Mouse (Mus musculus) heart, embryonic 12.5 days (tissue): ENCODE measurements around the gene Umod. TPM values are rescaled to one million over a fixed set of nuclear protein-coding genes. Genes with fewer than 3 reads are reported as not detected.

Experiments
- ATAC-seq: fragments of 200-750 bp; cut with Nextera tagmentation; 2 replicates; pipeline ENCODE4 v1.8.0; 2017; ENCODE audit warnings: moderate TSS enrichment, moderate library complexity; ENCODE audit not compliant: insufficient number of reproducible peaks, low FRiP score
- H3K27ac ChIP-seq: fragments of 300-500 bp; sonication (generic); 2 replicates; pipeline ENCODE4 v1.5.1; 2016; ENCODE audit warnings: mild to moderate bottlenecking, moderate library complexity; ENCODE audit not compliant: poor library complexity, severe bottlenecking
- H3K27me3 ChIP-seq: fragments of 300-500 bp; sonication (generic); replicated peaks from 2 replicates; pipeline ENCODE4 v1.6.1; 2016; ENCODE audit warnings: mild to moderate bottlenecking, moderate library complexity
- H3K36me3 ChIP-seq: fragments of 300-500 bp; sonication (generic); 2 replicates; pipeline ENCODE4 v1.6.1; 2016; ENCODE audit warnings: mild to moderate bottlenecking, moderate library complexity
- H3K4me1 ChIP-seq: fragments of 300-500 bp; sonication (generic); replicated peaks from 2 replicates; pipeline ENCODE4 v1.6.1; 2016; ENCODE audit warnings: mild to moderate bottlenecking
- H3K4me2 ChIP-seq: fragments of 300-500 bp; sonication (generic); 2 replicates; pipeline ENCODE4 v1.6.1; 2016; ENCODE audit warnings: mild to moderate bottlenecking, moderate library complexity
- H3K4me3 ChIP-seq: fragments of 300-500 bp; sonication (generic); 2 replicates; pipeline ENCODE4 v1.5.1; 2016; ENCODE audit warnings: mild to moderate bottlenecking
- H3K9ac ChIP-seq: fragments of 300-500 bp; sonication (generic); 2 replicates; pipeline ENCODE4 v1.6.1; 2016; ENCODE audit warnings: mild to moderate bottlenecking, moderate library complexity
- H3K9me3 ChIP-seq: fragments of 300-500 bp; sonication (generic); replicated peaks from 2 replicates; pipeline ENCODE4 v1.6.1; 2016; ENCODE audit warnings: mild to moderate bottlenecking, moderate library complexity
- WGBS: fragments of 180-500 bp; shearing (Covaris S2); methylation state at CpG from one replicate; pipeline ENCODE4 v1.1.7; 2016; 5-methylcytosine and 5-hydroxymethylcytosine counted together
- polyA plus RNA-seq: library from polyadenylated mRNA; unstranded; fragments of >200 nt; fragmentation: Nextera tagmentation; extraction: Ambion mirVana; gene quantifications from 2 replicates; pipeline ENCODE4 v1.2.1, GENCODE M21; 2016

Gene Umod
- polyA plus RNA-seq, result not detected in 2 replicates

- ATAC-seq, result no peak
- no peaks in the 10 kb centered on the region for H3K4me1 ChIP-seq
- H3K27me3 ChIP-seq, result no peaks in the 10 kb centered on the region
- H3K27ac ChIP-seq, result no peak within 1 kb of the TSS
- H3K36me3 ChIP-seq, result no peaks in the 10 kb centered on the region
- no peaks in the 10 kb centered on the region for H3K9me3 ChIP-seq
- H3K4me3 ChIP-seq, result no peak within 1 kb of the TSS
- H3K9ac ChIP-seq, result no peak within 1 kb of the TSS
- no peak within 1 kb of the TSS for H3K4me2 ChIP-seq
These were observed at the start of gene Umod for GRCm38 (mm10) chr7:119479256-119479655. Umod (minus strand) TSS chr7:119479282.

DNA sequence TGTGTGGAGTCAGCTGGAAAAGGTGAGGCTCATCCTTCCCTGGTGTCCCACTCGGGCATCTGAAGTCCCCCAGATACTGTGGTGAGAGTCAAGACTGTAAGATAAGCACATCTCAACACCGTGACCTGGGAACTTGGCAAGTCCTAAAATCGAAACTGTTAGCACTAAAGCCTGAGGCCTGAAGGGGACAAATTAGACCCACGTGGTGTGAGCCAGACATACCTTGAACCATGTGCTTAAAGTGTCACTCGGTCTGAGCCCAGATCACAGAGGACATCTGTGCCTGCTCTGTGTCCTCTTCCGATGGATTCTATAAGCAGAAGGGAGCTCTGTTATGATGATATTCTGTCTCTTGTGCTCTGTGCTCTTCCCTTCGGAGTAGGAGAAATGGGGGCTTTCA, 49.5 kb upstream of the Umod start:
- ATAC-seq, result no peak
- Histone ChIP-seq H3K27ac (no peak overlapping the region), H3K4me3 (no peak overlapping the region), H3K36me3 (no peaks in the 10 kb centered on the region), H3K27me3 (peaks cover 3% of the 10 kb centered on the region; the same call in 1 of the 2 replicates), H3K4me1 (no peaks in the 10 kb centered on the region), H3K4me2 (no peak overlapping the region), H3K9ac (no peak overlapping the region), H3K9me3 (no peaks in the 10 kb centered on the region)
- 63% methylated on average over 7 of the region's 7 CpGs for WGBS

- ATAC-seq, result no peak
These were observed 48.5 kb upstream of the Umod start for GRCm38 (mm10) chr7:119527548-119527947.

GRCm38 (mm10) chr7:119527135-119527534, 48.1 kb upstream of the Umod start:
- H3K36me3 ChIP-seq, result no peaks in the 10 kb centered on the region
- peaks cover 3% of the 10 kb centered on the region; the same call in 1 of the 2 replicates for H3K27me3 ChIP-seq
- no peak for ATAC-seq
- H3K4me1 ChIP-seq, result no peaks in the 10 kb centered on the region
- H3K4me2 ChIP-seq, result no peak overlapping the region
- H3K9ac ChIP-seq, result no peak overlapping the region
- WGBS, result 84% methylated on average over 1 of the region's 1 CpGs
- H3K9me3 ChIP-seq, result no peaks in the 10 kb centered on the region
- H3K27ac ChIP-seq, result no peak overlapping the region
- no peak overlapping the region for H3K4me3 ChIP-seq

More at GRCm38 (mm10) chr7:119527548-119527947, 48.5 kb upstream of the Umod start:
- Histone ChIP-seq H3K36me3 (no peaks in the 10 kb centered on the region), H3K4me3 (no peak overlapping the region), H3K9ac (no peak overlapping the region), H3K9me3 (no peaks in the 10 kb centered on the region), H3K4me1 (no peaks in the 10 kb centered on the region), H3K27me3 (peaks cover 3% of the 10 kb centered on the region; the same call in 1 of the 2 replicates), H3K27ac (no peak overlapping the region), H3K4me2 (no peak overlapping the region)
- WGBS, result 59% methylated on average over 2 of the region's 2 CpGs

- Histone ChIP-seq H3K27me3 (peaks cover 3% of the 10 kb centered on the region; the same call in 1 of the 2 replicates), H3K4me3 (no peak overlapping the region), H3K9ac (no peak overlapping the region), H3K4me2 (no peak overlapping the region), H3K4me1 (no peaks in the 10 kb centered on the region), H3K27ac (no peak overlapping the region), H3K36me3 (no peaks in the 10 kb centered on the region), H3K9me3 (no peaks in the 10 kb centered on the region)
- no peak for ATAC-seq
- 78% methylated on average over 13 of the region's 13 CpGs for WGBS
These were observed 47.4 kb upstream of the Umod start for GRCm38 (mm10) chr7:119526486-119526885.

- no peak overlapping the region for H3K9ac ChIP-seq
- no peak overlapping the region for H3K27ac ChIP-seq
- WGBS, result 28% methylated on average over 2 of the region's 2 CpGs
- no peak for ATAC-seq
- H3K4me2 ChIP-seq, result no peak overlapping the region
- no peaks in the 10 kb centered on the region for H3K4me1 ChIP-seq
- no peaks in the 10 kb centered on the region for H3K9me3 ChIP-seq
- no peaks in the 10 kb centered on the region for H3K36me3 ChIP-seq
- peaks cover 3% of the 10 kb centered on the region; the same call in 1 of the 2 replicates for H3K27me3 ChIP-seq
- no peak overlapping the region for H3K4me3 ChIP-seq
These were observed 46.8 kb upstream of the Umod start for GRCm38 (mm10) chr7:119525881-119526281.

GRCm38 (mm10) chr7:119523389-119523788, 44.3 kb upstream of the Umod start, which contains the start of gene Pdilt:
Pdilt (minus strand) TSS chr7:119523489.
- ATAC-seq, result no peak
- Histone ChIP-seq H3K9ac (no peak within 1 kb of the TSS), H3K4me2 (no peak within 1 kb of the TSS), H3K4me3 (no peak within 1 kb of the TSS), H3K27ac (no peak within 1 kb of the TSS), H3K4me1 (no peaks in the 10 kb centered on the region), H3K36me3 (no peaks in the 10 kb centered on the region), H3K9me3 (no peaks in the 10 kb centered on the region), H3K27me3 (no peaks in the 10 kb centered on the region; the same call in 1 of the 2 replicates)
- WGBS, result 57% methylated on average over 4 of the region's 4 CpGs

DNA sequence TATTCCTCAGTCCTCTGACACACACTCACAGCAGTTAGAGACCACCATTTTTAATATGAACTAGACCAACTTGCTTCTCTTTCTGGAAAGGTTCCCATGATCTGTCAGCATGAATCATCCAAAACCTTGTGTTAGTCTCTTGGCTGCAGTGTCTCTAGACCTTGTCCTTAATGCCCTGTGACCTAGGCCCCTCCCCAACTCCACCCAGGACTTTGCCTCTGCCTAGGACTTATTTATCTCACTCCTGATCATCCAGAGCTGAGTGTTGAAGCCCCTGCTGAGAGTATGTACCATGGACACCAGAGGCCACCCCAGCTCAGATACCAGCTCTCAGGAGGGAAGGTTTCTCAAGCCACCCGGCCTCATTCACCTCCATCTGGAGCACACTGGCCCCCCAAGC, 43.3 kb upstream of the Umod start:
- no peaks in the 10 kb centered on the region for H3K4me1 ChIP-seq
- no peak overlapping the region for H3K27ac ChIP-seq
- ATAC-seq, result no peak
- H3K36me3 ChIP-seq, result no peaks in the 10 kb centered on the region
- H3K9me3 ChIP-seq, result no peaks in the 10 kb centered on the region
- WGBS, result 76% methylated on average over 1 of the region's 1 CpGs
- H3K4me3 ChIP-seq, result no peak overlapping the region
- no peaks in the 10 kb centered on the region; the same call in 1 of the 2 replicates for H3K27me3 ChIP-seq
- H3K9ac ChIP-seq, result no peak overlapping the region
- H3K4me2 ChIP-seq, result no peak overlapping the region

DNA sequence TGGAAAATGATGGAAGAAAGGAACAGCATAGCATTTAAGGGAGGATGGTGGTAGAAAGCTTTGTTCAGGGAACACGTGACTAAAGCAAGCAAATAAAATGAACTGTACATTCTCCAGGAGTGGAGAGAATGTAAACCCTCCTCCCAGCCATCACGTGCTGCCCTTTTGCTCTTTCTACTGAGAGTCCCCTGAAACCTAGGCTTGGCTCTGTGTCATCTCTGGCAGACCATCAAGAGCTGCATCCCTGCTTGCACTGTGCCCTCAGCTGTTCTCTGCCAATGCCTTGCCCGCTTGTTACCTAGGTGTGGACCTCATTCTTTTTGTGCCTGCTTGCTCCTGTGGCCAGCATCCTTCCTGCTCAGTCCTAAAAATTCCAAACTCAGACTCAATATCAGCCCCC, 42.7 kb upstream of the Umod start:
- Histone ChIP-seq H3K4me3 (no peak overlapping the region), H3K27ac (no peak overlapping the region), H3K9ac (no peak overlapping the region), H3K36me3 (no peaks in the 10 kb centered on the region), H3K4me2 (no peak overlapping the region), H3K9me3 (no peaks in the 10 kb centered on the region), H3K27me3 (no peaks in the 10 kb centered on the region; the same call in 1 of the 2 replicates), H3K4me1 (no peaks in the 10 kb centered on the region)
- 78% methylated on average over 3 of the region's 3 CpGs for WGBS
- ATAC-seq, result no peak

GRCm38 (mm10) chr7:119519654-119520053, 40.6 kb upstream of the Umod start:
- Histone ChIP-seq H3K4me1 (no peaks in the 10 kb centered on the region), H3K9ac (no peak overlapping the region), H3K27ac (no peak overlapping the region), H3K27me3 (no peaks in the 10 kb centered on the region; the same call in 1 of the 2 replicates), H3K4me3 (no peak overlapping the region), H3K4me2 (no peak overlapping the region), H3K9me3 (no peaks in the 10 kb centered on the region), H3K36me3 (no peaks in the 10 kb centered on the region)
- WGBS, result 45% methylated on average over 5 of the region's 5 CpGs
- no peak for ATAC-seq

DNA sequence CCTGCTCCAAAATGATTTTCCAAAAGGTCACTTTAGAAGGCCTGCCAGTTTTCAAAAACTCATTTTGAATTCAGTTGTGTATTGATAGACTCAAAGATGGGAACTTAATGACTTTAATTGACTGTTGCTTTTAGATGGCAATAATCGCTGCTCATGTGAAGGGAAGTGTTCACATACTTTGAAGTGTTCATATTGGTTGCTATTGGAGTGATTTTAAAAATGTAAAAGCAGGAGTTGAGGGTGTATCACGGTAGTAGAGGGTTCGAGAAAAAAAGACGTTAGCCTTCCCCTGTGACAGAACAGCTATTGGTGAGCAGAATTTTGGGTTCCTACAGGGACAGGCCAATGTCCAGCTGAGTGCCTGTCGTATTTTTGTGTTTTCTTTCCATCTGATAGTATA, 40.1 kb upstream of the Umod start, which contains the start of gene Acsm5:
Acsm5 (plus strand) TSS at position 301 of the 400 bp plus-strand sequence.
- H3K36me3 ChIP-seq, result no peaks in the 10 kb centered on the region
- no peak within 1 kb of the TSS for H3K4me2 ChIP-seq
- no peak within 1 kb of the TSS for H3K27ac ChIP-seq
- ATAC-seq, result no peak
- no peak within 1 kb of the TSS for H3K9ac ChIP-seq
- WGBS, result 65% methylated on average over 5 of the region's 5 CpGs
- H3K4me1 ChIP-seq, result no peaks in the 10 kb centered on the region
- no peaks in the 10 kb centered on the region for H3K9me3 ChIP-seq
- H3K27me3 ChIP-seq, result peaks cover 2% of the 10 kb centered on the region
- H3K4me3 ChIP-seq, result no peak within 1 kb of the TSS

DNA sequence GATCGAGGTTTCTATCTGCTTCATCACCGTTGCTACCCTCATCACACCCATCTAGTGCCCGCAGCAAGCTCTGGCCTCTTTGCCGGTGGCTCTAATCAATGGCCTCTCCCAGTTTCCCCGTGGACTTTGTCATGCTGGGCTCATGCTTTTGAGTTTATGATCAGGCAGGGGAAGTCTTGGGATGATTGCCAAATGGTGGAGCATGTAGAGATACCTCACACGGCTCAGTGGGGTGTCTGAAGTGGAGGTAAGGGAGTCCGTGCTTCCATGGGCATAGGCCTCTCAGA, 37.1 kb upstream of the Umod start:
- Histone ChIP-seq H3K27ac (no peak overlapping the region), H3K27me3 (peaks cover 9% of the 10 kb centered on the region; the same call in 1 of the 2 replicates), H3K9ac (no peak overlapping the region), H3K9me3 (no peaks in the 10 kb centered on the region), H3K4me2 (no peak overlapping the region), H3K36me3 (no peaks in the 10 kb centered on the region), H3K4me3 (no peak overlapping the region), H3K4me1 (no peaks in the 10 kb centered on the region)
- no peak for ATAC-seq
- 68% methylated on average over 7 of the region's 7 CpGs for WGBS
